Mouse (Mus musculus) thymus, adult 2 months (tissue): Measurements from ENCODE around the gene Pigf. TPM values are rescaled to one million over a fixed set of nuclear protein-coding genes. Genes with fewer than 3 reads are reported as not detected.
A peak's percentile ranks its signal among the peaks of the same experiment; 100 is the strongest.

Experiments used
- DNase-seq: peaks from one replicate; pipeline ENCODE4 v3.0.0; 2021
- H3K27ac ChIP-seq: fragments of 200-500 bp; 2 replicates; pipeline ENCODE4 v1.5.1; 2012; ENCODE audit warnings: low read length, control low read depth; ENCODE audit not compliant: control insufficient read depth, insufficient read depth
- H3K27me3 ChIP-seq: fragments of 200-500 bp; 2 replicates; pipeline ENCODE4 v1.6.1; 2012; ENCODE audit warnings: mild to moderate bottlenecking, low read length, moderate library complexity, mixed read lengths; ENCODE audit not compliant: control insufficient read depth, insufficient read depth
- H3K36me3 ChIP-seq: fragments of 200-500 bp; 2 replicates; pipeline ENCODE4 v1.6.1; 2012; ENCODE audit warnings: mild to moderate bottlenecking, low read length, moderate library complexity; ENCODE audit not compliant: control insufficient read depth, insufficient read depth
- H3K4me1 ChIP-seq: fragments of 200-500 bp; replicated peaks from 2 replicates; pipeline ENCODE4 v1.6.1; 2012; ENCODE audit warnings: low read length; ENCODE audit not compliant: control insufficient read depth, insufficient read depth
- H3K4me3 ChIP-seq: fragments of 200-500 bp; 2 replicates; pipeline ENCODE4 v1.5.1; 2012; ENCODE audit warnings: mild to moderate bottlenecking, low read length, control low read depth, moderate library complexity; ENCODE audit not compliant: control insufficient read depth, insufficient read depth
- CTCF ChIP-seq: fragments of 200-500 bp; IDR thresholded peaks from 2 replicates; pipeline ENCODE4 v1.5.1; 2012; ENCODE audit warnings: mild to moderate bottlenecking, control low read depth, low read length, moderate library complexity, borderline replicate concordance; ENCODE audit not compliant: control insufficient read depth, poor library complexity, insufficient read depth; ENCODE audit errors: extremely low read depth
- POLR2A ChIP-seq: fragments of 200-500 bp; IDR thresholded peaks from 2 replicates; pipeline ENCODE4 v1.6.1; 2012; ENCODE audit warnings: mild to moderate bottlenecking, low read length, control low read depth, moderate library complexity; ENCODE audit not compliant: control insufficient read depth, poor library complexity, insufficient read depth; ENCODE audit errors: extremely low read depth
- WGBS: fragments of 180-500 bp; shearing (Covaris S2); methylation state at CpG from one replicate; pipeline ENCODE4 v1.1.7; 2018; 5-methylcytosine and 5-hydroxymethylcytosine counted together
- polyA plus RNA-seq: library from polyadenylated mRNA; depleted of rRNA; stranded (reverse); fragments of >200 nt; gene quantifications from 2 replicates; pipeline ENCODE4 v1.2.3, GENCODE M21; 2012

Gene Pigf
- polyA plus RNA-seq, 1 experiment: 4.8 TPM

- no peaks in the 10 kb centered on the region for H3K36me3 ChIP-seq
- WGBS: 29% methylated on average over 5 of the region's 5 CpGs
- no peak for DNase-seq
- H3K4me1 ChIP-seq: peaks cover 39% of the 10 kb centered on the region
- H3K27ac ChIP-seq: no peak overlapping the region
- no peak overlapping the region for H3K4me3 ChIP-seq
- TF ChIP-seq POLR2A (no peak), CTCF (no peak)
- no peaks in the 10 kb centered on the region for H3K27me3 ChIP-seq
Observed at GRCm38 (mm10) chr17:86971036-86971435, 54.2 kb downstream of the Pigf start.

GRCm38 (mm10) chr17:86970026-86970750 lies 55.0 kb downstream of the Pigf start:
- Histone ChIP-seq H3K4me1 (peaks cover 39% of the 10 kb centered on the region), H3K36me3 (no peaks in the 10 kb centered on the region), H3K4me3 (no peak overlapping the region), H3K27me3 (no peaks in the 10 kb centered on the region), H3K27ac (no peak overlapping the region)
- no peak for TF ChIP-seq CTCF
- no peak for TF ChIP-seq POLR2A
- 78% methylated on average over 15 of the region's 15 CpGs for WGBS
- no peak for DNase-seq

GRCm38 (mm10) chr17:86969582-86969981 lies 55.6 kb downstream of the Pigf start:
- no peaks in the 10 kb centered on the region for H3K36me3 ChIP-seq
- WGBS: 6% methylated on average over 5 of the region's 5 CpGs
- TF ChIP-seq POLR2A (no peak), CTCF (no peak)
- no peak overlapping the region for H3K4me3 ChIP-seq
- H3K27ac ChIP-seq: no peak overlapping the region
- no peaks in the 10 kb centered on the region for H3K27me3 ChIP-seq
- peaks cover 39% of the 10 kb centered on the region for H3K4me1 ChIP-seq
- DNase-seq: peak; percentile 60

GRCm38 (mm10) chr17:86968581-86968980 lies 56.6 kb downstream of the Pigf start:
- Histone ChIP-seq H3K36me3 (no peaks in the 10 kb centered on the region), H3K27ac (no peak overlapping the region), H3K4me3 (no peak overlapping the region), H3K27me3 (no peaks in the 10 kb centered on the region), H3K4me1 (peaks cover 39% of the 10 kb centered on the region)
- no peak for DNase-seq
- 62% methylated on average over 5 of the region's 5 CpGs for WGBS
- TF ChIP-seq POLR2A (no peak), CTCF (no peak)

GRCm38 (mm10) chr17:86967536-86968525 lies 57.4 kb downstream of the Pigf start:
- no peaks in the 10 kb centered on the region for H3K36me3 ChIP-seq
- no peak overlapping the region for H3K4me3 ChIP-seq
- H3K4me1 ChIP-seq: peaks cover 42% of the 10 kb centered on the region
- H3K27me3 ChIP-seq: 0 out of 2 replicates have a peak, but pooled peaks cover 3% of the 10 kb centered on the region
- DNase-seq: no peak
- no peak overlapping the region for H3K27ac ChIP-seq
- TF ChIP-seq POLR2A (no peak), CTCF (no peak)
- WGBS: 63% methylated on average over 10 of the region's 10 CpGs

GRCm38 (mm10) chr17:86967048-86967447 lies 58.2 kb downstream of the Pigf start:
- Histone ChIP-seq H3K36me3 (no peaks in the 10 kb centered on the region), H3K27ac (no peak overlapping the region), H3K4me3 (no peak overlapping the region), H3K4me1 (peaks cover 44% of the 10 kb centered on the region), H3K27me3 (0 out of 2 replicates have a peak, but pooled peaks cover 3% of the 10 kb centered on the region)
- WGBS: 96% methylated on average over 12 of the region's 12 CpGs
- TF ChIP-seq CTCF (no peak), POLR2A (no peak)
- no peak for DNase-seq
